Mouse (Mus musculus) lung, postnatal 0 days (tissue): ENCODE measurements at regions not wholly inside any gene's neighbourhood (a gene's known extent, or its start where the extent isn't known, plus 50 kb on each side); places are given as distances from the start of the nearest gene placed in this dataset.
A peak's percentile ranks its signal among the peaks of the same experiment; 100 is the strongest.

Experiments
- ATAC-seq: fragments of 200-750 bp; cut with Nextera tagmentation; 2 replicates; pipeline ENCODE4 v1.8.0; 2017; ENCODE audit warnings: moderate library complexity
- DNase-seq: peaks from one replicate; pipeline ENCODE4 v3.0.0-alpha.2; 2016; ENCODE audit warnings: low spot score
- H3K27ac ChIP-seq: fragments of 300-500 bp; sonication (generic); 2 replicates; pipeline ENCODE4 v1.5.1; 2014; ENCODE audit warnings: antibody characterized with exemption, mild to moderate bottlenecking, low read length, mixed read lengths
- H3K27me3 ChIP-seq: fragments of 300-500 bp; sonication (generic); replicated peaks from 2 replicates; pipeline ENCODE4 v1.6.1; 2014; ENCODE audit warnings: low read length, mixed read lengths; ENCODE audit not compliant: insufficient read depth
- H3K36me3 ChIP-seq: fragments of 300-500 bp; sonication (generic); 2 replicates; pipeline ENCODE4 v1.6.1; 2014; ENCODE audit warnings: low read length, mixed read lengths; ENCODE audit not compliant: insufficient read depth
- H3K4me1 ChIP-seq: fragments of 300-500 bp; sonication (generic); 2 replicates; pipeline ENCODE4 v1.6.1; 2014; ENCODE audit warnings: antibody characterized with exemption, low read depth, low read length, mixed read lengths; ENCODE audit not compliant: insufficient read depth
- H3K4me2 ChIP-seq: fragments of 300-500 bp; sonication (generic); replicated peaks from 2 replicates; pipeline ENCODE4 v1.6.1; 2014; ENCODE audit warnings: low read depth, mild to moderate bottlenecking, low read length, moderate library complexity, mixed read lengths
- H3K4me3 ChIP-seq: fragments of 300-500 bp; sonication (generic); 2 replicates; pipeline ENCODE4 v1.5.1; 2014; ENCODE audit warnings: low read depth, low read length
- H3K9ac ChIP-seq: fragments of 300-500 bp; sonication (generic); replicated peaks from 2 replicates; pipeline ENCODE4 v1.6.1; 2014; ENCODE audit warnings: low read depth, mild to moderate bottlenecking
- H3K9me3 ChIP-seq: fragments of 300-500 bp; sonication (generic); 2 replicates; pipeline ENCODE4 v1.6.1; 2016; ENCODE audit warnings: low read length, mixed read lengths
- CTCF ChIP-seq: IDR thresholded peaks from 2 replicates; pipeline ENCODE4 v1.5.1; 2016; ENCODE audit warnings: antibody characterized with exemption, mild to moderate bottlenecking
- EP300 ChIP-seq: IDR thresholded peaks from 2 replicates; pipeline ENCODE4 v1.6.1; 2016; ENCODE audit warnings: antibody characterized with exemption, mild to moderate bottlenecking, control low read depth
- WGBS: fragments of 180-500 bp; shearing (Covaris S2); extraction: QIAGEN DNeasy Blood & Tissue Kit; methylation state at CpG from one replicate; pipeline ENCODE4 v1.1.7; 2014; 5-methylcytosine and 5-hydroxymethylcytosine counted together

GRCm38 (mm10) chr2:75318190-75318589 lies 340.9 kb upstream of the Hnrnpa3 start:
- no peak overlapping the region for H3K9ac ChIP-seq
- H3K4me3 ChIP-seq: no peak overlapping the region
- no peak overlapping the region for H3K27ac ChIP-seq
- H3K4me1 ChIP-seq: no peaks in the 10 kb centered on the region
- ATAC-seq: no peak
- 58% methylated on average over 5 of the region's 5 CpGs for WGBS
- no peaks in the 10 kb centered on the region for H3K9me3 ChIP-seq
- H3K36me3 ChIP-seq: no peaks in the 10 kb centered on the region
- DNase-seq: no peak
- H3K4me2 ChIP-seq: no peak overlapping the region
- no peaks in the 10 kb centered on the region for H3K27me3 ChIP-seq
- TF ChIP-seq CTCF (peak; percentile 48), EP300 (no peak)

GRCm38 (mm10) chr2:75324146-75324749 lies 334.8 kb upstream of the Hnrnpa3 start:
- Histone ChIP-seq H3K27ac (no peak overlapping the region), H3K9me3 (no peaks in the 10 kb centered on the region), H3K9ac (no peak overlapping the region), H3K4me2 (no peak overlapping the region), H3K27me3 (no peaks in the 10 kb centered on the region), H3K4me1 (no peaks in the 10 kb centered on the region), H3K36me3 (no peaks in the 10 kb centered on the region), H3K4me3 (no peak overlapping the region)
- TF ChIP-seq EP300: no peak
- TF ChIP-seq CTCF: no peak
- WGBS: 81% methylated on average over 10 of the region's 10 CpGs
- no peak for DNase-seq
- no peak for ATAC-seq

- Histone ChIP-seq H3K27ac (no peak overlapping the region), H3K4me1 (no peaks in the 10 kb centered on the region), H3K4me3 (no peak overlapping the region), H3K36me3 (no peaks in the 10 kb centered on the region), H3K27me3 (no peaks in the 10 kb centered on the region), H3K9me3 (no peaks in the 10 kb centered on the region), H3K4me2 (no peak overlapping the region), H3K9ac (no peak overlapping the region)
- WGBS: 37% methylated on average over 2 of the region's 2 CpGs
- ATAC-seq: no peak
- DNase-seq: no peak
- TF ChIP-seq EP300 (no peak), CTCF (no peak)
These were observed 329.5 kb upstream of the Hnrnpa3 start for GRCm38 (mm10) chr2:75329598-75329997.

GRCm38 (mm10) chr2:75341310-75341709 lies 317.8 kb upstream of the Hnrnpa3 start:
- no peaks in the 10 kb centered on the region for H3K36me3 ChIP-seq
- TF ChIP-seq CTCF (no peak), EP300 (no peak)
- H3K4me1 ChIP-seq: no peaks in the 10 kb centered on the region
- H3K9ac ChIP-seq: no peak overlapping the region
- H3K4me3 ChIP-seq: no peak overlapping the region
- H3K9me3 ChIP-seq: no peaks in the 10 kb centered on the region
- WGBS: 39% methylated on average over 2 of the region's 2 CpGs
- no peaks in the 10 kb centered on the region for H3K27me3 ChIP-seq
- DNase-seq (no peak), ATAC-seq (no peak)
- H3K4me2 ChIP-seq: no peak overlapping the region
- no peak overlapping the region for H3K27ac ChIP-seq

GRCm38 (mm10) chr2:75341726-75342280 lies 317.3 kb upstream of the Hnrnpa3 start:
- H3K36me3 ChIP-seq: no peaks in the 10 kb centered on the region
- no peaks in the 10 kb centered on the region for H3K4me1 ChIP-seq
- DNase-seq: no peak
- no peak for ATAC-seq
- WGBS: 52% methylated on average over 6 of the region's 6 CpGs
- no peaks in the 10 kb centered on the region for H3K27me3 ChIP-seq
- H3K4me2 ChIP-seq: no peak overlapping the region
- H3K4me3 ChIP-seq: no peak overlapping the region
- TF ChIP-seq CTCF: no peak
- no peak for TF ChIP-seq EP300
- no peaks in the 10 kb centered on the region for H3K9me3 ChIP-seq
- H3K27ac ChIP-seq: no peak overlapping the region
- H3K9ac ChIP-seq: no peak overlapping the region

- no peak overlapping the region for H3K4me3 ChIP-seq
- DNase-seq: no peak
- no peak overlapping the region for H3K9ac ChIP-seq
- no peaks in the 10 kb centered on the region for H3K9me3 ChIP-seq
- no peak for ATAC-seq
- TF ChIP-seq EP300 (no peak), CTCF (no peak)
- no peaks in the 10 kb centered on the region for H3K4me1 ChIP-seq
- no peak overlapping the region for H3K4me2 ChIP-seq
- 77% methylated on average over 3 of the region's 3 CpGs for WGBS
- no peaks in the 10 kb centered on the region for H3K27me3 ChIP-seq
- no peaks in the 10 kb centered on the region for H3K36me3 ChIP-seq
- H3K27ac ChIP-seq: no peak overlapping the region
These were observed 308.2 kb upstream of the Hnrnpa3 start for GRCm38 (mm10) chr2:75350902-75351301.
